23 mouse cellular contexts compared by ENCODE assay signal in the genomic region with DNA sequence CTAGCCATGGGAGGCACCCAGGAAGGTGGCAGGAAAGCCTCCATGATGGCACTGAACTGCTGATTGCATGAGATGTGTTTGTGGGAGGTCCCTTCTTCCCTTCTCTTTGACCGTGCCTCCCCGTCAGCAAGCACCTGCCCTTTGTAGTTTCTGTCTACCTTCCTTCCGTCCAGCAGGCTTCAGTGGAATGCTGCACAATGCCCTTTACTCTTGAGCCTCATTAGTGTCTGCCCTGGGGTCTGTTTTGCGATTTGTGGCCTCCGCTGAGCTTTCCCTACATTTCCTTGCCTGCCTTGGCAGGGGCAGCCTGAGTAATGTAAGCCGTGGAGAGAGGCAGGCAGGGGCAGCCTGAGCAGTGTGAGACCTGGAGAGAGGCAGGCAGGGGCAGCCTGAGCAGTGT. TPM values are rescaled to one million over a fixed set of nuclear protein-coding genes. Genes with fewer than 3 reads are reported as not detected.
DNase-seq lines count a peak whose midpoint lies in the region; ATAC-seq and TF ChIP-seq lines count a peak whose summit lies in the region.
"Had no signal": no experiment of that assay in that cellular context is flagged by ENCODE, and none has a peak within 500 bp of the region (broad histone marks: within the 10 kb centered on the region; RNA-seq: fewer than 3 reads in every experiment).

No protein-coding gene starts in this region.

- no peaks in the 10 kb centered on the region for H3K27me3 ChIP-seq in hindbrain, embryonic 12.5 days
- H3K27me3 ChIP-seq in hindbrain, postnatal 0 days (ENCODE audit: insufficient read depth, low read length), result no peaks in the 10 kb centered on the region
- no peaks in the 10 kb centered on the region for H3K27me3 ChIP-seq in kidney, adult 2 months (replicated peaks; ENCODE audit: control insufficient read depth, insufficient read depth, low read length)
- no peaks in the 10 kb centered on the region for H3K27me3 ChIP-seq in kidney, embryonic 15.5 days
- H3K27me3 ChIP-seq: embryonic facial prominence, embryonic 12.5 days; forebrain, embryonic 15.5 days; hindbrain, embryonic 15.5 days; Patski had no signal

- no peak for TF ChIP-seq CTCF in hindbrain, postnatal 0 days (IDR thresholded peaks at IDR 0.05; ENCODE audit: low read depth)
- TF ChIP-seq CTCF in kidney, adult 2 months (conservative IDR thresholded peaks at IDR 0.05; ENCODE audit: insufficient read depth, insufficient read length, low read depth, low read length), result no peak

- H3K9me3 ChIP-seq in hindbrain, embryonic 12.5 days (replicated peaks), result no peaks in the 10 kb centered on the region
- no peaks in the 10 kb centered on the region for H3K9me3 ChIP-seq in hindbrain, postnatal 0 days (ENCODE audit: low read length)
- H3K9me3 ChIP-seq in kidney, embryonic 15.5 days (replicated peaks), result no peaks in the 10 kb centered on the region
- H3K9me3 ChIP-seq: embryonic facial prominence, embryonic 12.5 days; forebrain, embryonic 15.5 days; heart, embryonic 10.5 days; hindbrain, embryonic 15.5 days had no signal

- no peak for TF ChIP-seq POLR2A in kidney, adult 2 months (IDR thresholded peaks at IDR 0.05; ENCODE audit: low read depth, low read length)

- no peak for ATAC-seq in hindbrain, embryonic 12.5 days (ENCODE audit: low FRiP score)
- no peak for ATAC-seq in hindbrain, postnatal 0 days
- no peak for ATAC-seq in kidney, embryonic 15.5 days (replicated peaks; ENCODE audit: low FRiP score)
- ATAC-seq: activated CD4-positive, CD25-positive, alpha-beta regulatory T cell, adult 4 months; forebrain, embryonic 15.5 days; Patski had no signal

- peaks cover 81% of the 10 kb centered on the region for H3K36me3 ChIP-seq in hindbrain, embryonic 12.5 days
- peaks cover 64% of the 10 kb centered on the region for H3K36me3 ChIP-seq in hindbrain, postnatal 0 days (ENCODE audit: insufficient read depth, low read length)
- H3K36me3 ChIP-seq in kidney, adult 2 months (ENCODE audit: control insufficient read depth, insufficient read depth, low read length), result peaks cover 2% of the 10 kb centered on the region; the same call in 1 of the 2 replicates
- H3K36me3 ChIP-seq in kidney, embryonic 15.5 days, result peaks cover 86% of the 10 kb centered on the region

- no peak overlapping the region for H3K4me3 ChIP-seq in hindbrain, embryonic 12.5 days
- H3K4me3 ChIP-seq in hindbrain, postnatal 0 days (ENCODE audit: low read length), result no peak overlapping the region
- H3K4me3 ChIP-seq in kidney, adult 2 months (ENCODE audit: insufficient read depth, low read depth, low read length), result no peak overlapping the region
- no peak overlapping the region for H3K4me3 ChIP-seq in kidney, embryonic 15.5 days (replicated peaks)
- H3K4me3 ChIP-seq: embryonic facial prominence, embryonic 12.5 days; forebrain, embryonic 15.5 days; heart, embryonic 10.5 days; hindbrain, embryonic 15.5 days had no signal

- 81% methylated on average over 6 of the region's 6 CpGs for WGBS in hindbrain, embryonic 12.5 days
- 82% methylated on average over 6 of the region's 6 CpGs for WGBS in hindbrain, postnatal 0 days
- WGBS in kidney, adult 2 months, result 50% methylated on average over 6 of the region's 6 CpGs
- 68% methylated on average over 6 of the region's 6 CpGs for WGBS in kidney, embryonic 15.5 days

- no peak overlapping the region for H3K4me2 ChIP-seq in hindbrain, embryonic 12.5 days (replicated peaks)
- no peak overlapping the region for H3K4me2 ChIP-seq in hindbrain, postnatal 0 days (ENCODE audit: low read depth, low read length)
- no peak overlapping the region for H3K4me2 ChIP-seq in kidney, embryonic 15.5 days
- H3K4me2 ChIP-seq: embryonic facial prominence, embryonic 12.5 days; forebrain, embryonic 15.5 days; hindbrain, embryonic 15.5 days had no signal

- H3K4me1 ChIP-seq in hindbrain, embryonic 12.5 days, result peaks cover 15% of the 10 kb centered on the region
- H3K4me1 ChIP-seq in hindbrain, postnatal 0 days (ENCODE audit: insufficient read depth, low read length), result peaks cover 7% of the 10 kb centered on the region; the same call in 1 of the 2 replicates
- H3K4me1 ChIP-seq in kidney, adult 2 months (ENCODE audit: control insufficient read depth, insufficient read depth, low read length), result peaks cover 10% of the 10 kb centered on the region
- peaks cover 32% of the 10 kb centered on the region for H3K4me1 ChIP-seq in kidney, embryonic 15.5 days

- H3K27ac ChIP-seq in hindbrain, embryonic 12.5 days, result no peak overlapping the region
- H3K27ac ChIP-seq in hindbrain, postnatal 0 days, result no peak overlapping the region
- H3K27ac ChIP-seq in kidney, adult 2 months (ENCODE audit: insufficient read depth, low read depth, low read length), result peak overlapping the region; percentile 84
- H3K27ac ChIP-seq in kidney, embryonic 15.5 days, result no peak overlapping the region
- H3K27ac ChIP-seq: embryonic facial prominence, embryonic 12.5 days; forebrain, embryonic 15.5 days; heart, embryonic 10.5 days; hindbrain, embryonic 15.5 days had no signal

- H3K9ac ChIP-seq in hindbrain, embryonic 12.5 days, result peak overlapping the region; percentile 18; the same call in 1 of the 2 replicates
- no peak overlapping the region for H3K9ac ChIP-seq in hindbrain, postnatal 0 days (replicated peaks; ENCODE audit: low read length)
- no peak overlapping the region for H3K9ac ChIP-seq in kidney, embryonic 15.5 days
- H3K9ac ChIP-seq: embryonic facial prominence, embryonic 12.5 days; forebrain, embryonic 15.5 days; hindbrain, embryonic 15.5 days had no signal

- DNase-seq in hindbrain, postnatal 0 days (ENCODE audit: low spot score), result no peak
- DNase-seq in kidney, adult 2 months, result peak; percentile 62
- peak; percentile 65 for DNase-seq in kidney, adult 9 months
- DNase-seq in kidney, postnatal 14 days, result peak; percentile 50
- no peak for DNase-seq in B cell, adult 2 months
- no peak for DNase-seq in adrenal gland, adult (ENCODE audit: inconsistent age in 2 of 2, low spot score in 1 of 2)
- DNase-seq: adrenal gland, adult 8-10 months; adrenal gland, postnatal 36 days; cerebellum, adult 11 months; cerebellum, adult 8-10 months; cerebellum, postnatal 14 days; gastrocnemius, postnatal 36 days; heart, adult 11 months; heart, postnatal 10 days; heart, postnatal 4 days had no signal

RNA-seq across cellular contexts. Expression of a gene that starts 5.5 kb away (rescaled TPM):
- 32.6 and 33.9 TPM in 2 replicates for polyA plus RNA-seq in hindbrain, embryonic 12.5 days (2016; fragmentation: Nextera tagmentation; extraction: Ambion mirVana)
- 33.0 and 39.4 TPM in 2 replicates for total RNA-seq in hindbrain, postnatal 0 days (2014; rRNA removed)
- polyA plus RNA-seq in hindbrain, postnatal 0 days (2015; fragmentation: Nextera tagmentation; extraction: Ambion mirVana), result 17.1 and 17.9 TPM in 2 replicates
- 18.1 and 19.8 TPM in 2 replicates for polyA plus RNA-seq in kidney, adult 2 months (2012; rRNA removed)
- 33.5 and 36.8 TPM in 2 replicates for polyA plus RNA-seq in kidney, embryonic 15.5 days (2015; fragmentation: Nextera tagmentation; extraction: Ambion mirVana)

RNA-seq across cellular contexts. Expression of a gene that starts 6.2 kb away (rescaled TPM):
- 1.0 and 1.2 TPM in 2 replicates for polyA plus RNA-seq in hindbrain, embryonic 12.5 days (2016; fragmentation: Nextera tagmentation; extraction: Ambion mirVana)
- 0.42 and 0.93 TPM in 2 replicates for total RNA-seq in hindbrain, postnatal 0 days (2014; rRNA removed)
- polyA plus RNA-seq in hindbrain, postnatal 0 days (2015; fragmentation: Nextera tagmentation; extraction: Ambion mirVana), result 1.7 TPM in 2 replicates
- 0.12 and 0.22 TPM in 2 replicates for polyA plus RNA-seq in kidney, adult 2 months (2012; rRNA removed)
- polyA plus RNA-seq in kidney, embryonic 15.5 days (2015; fragmentation: Nextera tagmentation; extraction: Ambion mirVana), result 0.45 and 0.86 TPM in 2 replicates
- total RNA-seq: adrenal gland, postnatal 36 days had no signal
- polyA plus RNA-seq: activated CD4-positive, CD25-positive, alpha-beta regulatory T cell, adult 4 months had no signal

RNA-seq across cellular contexts. Expression of a gene that starts 17.1 kb away (rescaled TPM):
- polyA plus RNA-seq in hindbrain, embryonic 12.5 days (2016; fragmentation: Nextera tagmentation; extraction: Ambion mirVana), result 20.4 and 25.2 TPM in 2 replicates
- total RNA-seq in hindbrain, postnatal 0 days (2014; rRNA removed), result 7.0 and 8.6 TPM in 2 replicates
- polyA plus RNA-seq in hindbrain, postnatal 0 days (2015; fragmentation: Nextera tagmentation; extraction: Ambion mirVana), result 10.7 and 16.2 TPM in 2 replicates
- polyA plus RNA-seq in kidney, adult 2 months (2012; rRNA removed), result 11.0 and 13.8 TPM in 2 replicates
- 17.7 and 23.8 TPM in 2 replicates for polyA plus RNA-seq in kidney, embryonic 15.5 days (2015; fragmentation: Nextera tagmentation; extraction: Ambion mirVana)

RNA-seq across cellular contexts. Expression of a gene that starts 27.7 kb away (rescaled TPM):
- 11.7 and 12.0 TPM in 2 replicates for polyA plus RNA-seq in hindbrain, embryonic 12.5 days (2016; fragmentation: Nextera tagmentation; extraction: Ambion mirVana)
- total RNA-seq in hindbrain, postnatal 0 days (2014; rRNA removed), result 20.7 and 21.0 TPM in 2 replicates
- 13.1 and 13.3 TPM in 2 replicates for polyA plus RNA-seq in hindbrain, postnatal 0 days (2015; fragmentation: Nextera tagmentation; extraction: Ambion mirVana)
- 22.2 and 23.6 TPM in 2 replicates for polyA plus RNA-seq in kidney, adult 2 months (2012; rRNA removed)
- 19.8 and 20.9 TPM in 2 replicates for polyA plus RNA-seq in kidney, embryonic 15.5 days (2015; fragmentation: Nextera tagmentation; extraction: Ambion mirVana)

RNA-seq across cellular contexts. Expression of a gene that starts 36.0 kb away (rescaled TPM):
- 8.0 and 8.2 TPM in 2 replicates for polyA plus RNA-seq in hindbrain, embryonic 12.5 days (2016; fragmentation: Nextera tagmentation; extraction: Ambion mirVana)
- 12.3 and 14.0 TPM in 2 replicates for total RNA-seq in hindbrain, postnatal 0 days (2014; rRNA removed)
- 4.5 and 4.8 TPM in 2 replicates for polyA plus RNA-seq in hindbrain, postnatal 0 days (2015; fragmentation: Nextera tagmentation; extraction: Ambion mirVana)
- 23.0 and 26.7 TPM in 2 replicates for polyA plus RNA-seq in kidney, adult 2 months (2012; rRNA removed)
- 11.7 and 12.5 TPM in 2 replicates for polyA plus RNA-seq in kidney, embryonic 15.5 days (2015; fragmentation: Nextera tagmentation; extraction: Ambion mirVana)

Comparison
In these comparisons a context has a peak if more than half of its experiments do, and no peak if none do; other contexts are left out.
1. DNase-seq: peak in kidney, adult 2 months (single experiment), kidney, adult 9 months (single experiment) and kidney, postnatal 14 days (single experiment); none in hindbrain, postnatal 0 days (single experiment), B cell, adult 2 months (0 of 2) and adrenal gland, adult (0 of 2).